Mouse (Mus musculus) frontal cortex, adult (tissue): ENCODE measurements around the gene Gm20388.

Experiments used
- ATAC-seq: cut with Nextera tagmentation; 2 replicates; pipeline ENCODE4 v1.9.2; 2017; ENCODE audit warnings: mild to moderate bottlenecking, moderate library complexity, mixed read lengths; ENCODE audit not compliant: low TSS enrichment

The Gm20388 gene

DNA sequence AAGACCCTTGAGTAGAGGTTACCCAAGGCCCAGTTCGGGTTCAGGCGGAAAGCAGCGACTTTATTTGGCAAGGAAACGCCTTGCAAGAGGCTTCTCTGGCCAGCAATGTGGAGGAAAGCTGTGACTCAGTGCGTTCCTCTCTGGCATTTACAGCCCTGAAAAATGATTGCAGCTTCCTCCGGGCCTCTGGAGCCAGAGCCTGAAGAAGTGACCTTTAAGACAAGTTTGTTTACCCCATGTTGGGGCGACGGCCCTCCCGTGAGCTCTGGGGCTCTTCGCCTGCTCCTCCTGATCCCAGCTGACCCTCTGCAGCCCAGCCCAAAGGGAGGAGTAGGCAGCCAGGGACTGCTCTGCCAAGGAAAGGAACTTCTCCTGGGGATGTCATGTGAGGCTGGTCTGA, 1036.6 kb downstream of the Gm20388 start:
- no peak for ATAC-seq

- no peak for ATAC-seq
Observed at GRCm38 (mm10) chr8:120948050-120948595, 1037.5 kb downstream of the Gm20388 start.

- ATAC-seq, result no peak
Observed at GRCm38 (mm10) chr8:120948620-120949491, 1038.2 kb downstream of the Gm20388 start.

DNA sequence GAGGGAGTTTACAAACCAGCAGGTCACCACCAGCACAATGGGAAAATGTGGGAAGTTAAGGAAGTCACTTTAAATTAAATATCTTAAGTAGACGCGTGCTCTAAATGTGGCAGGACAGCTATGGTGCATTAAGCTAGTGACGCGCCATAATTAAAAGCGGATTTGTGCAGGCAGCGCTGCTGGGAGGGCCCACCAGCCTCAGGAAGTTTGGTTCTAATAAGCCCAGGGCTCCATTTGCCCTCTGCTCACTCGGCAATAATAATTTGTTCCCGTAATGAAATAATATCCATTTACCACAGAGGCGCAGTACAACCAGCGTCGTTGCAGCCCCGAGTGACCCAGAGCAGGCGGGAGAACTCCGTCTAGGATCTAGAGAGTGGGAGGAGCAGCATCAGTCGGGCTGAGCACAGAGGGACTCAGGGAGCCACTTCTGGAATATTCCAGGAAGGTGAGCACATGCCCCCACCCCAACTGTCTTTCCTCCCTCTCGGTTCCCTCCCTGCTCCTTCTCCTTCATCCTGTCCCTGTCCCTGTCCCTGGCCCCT, 1040.1 kb downstream of the Gm20388 start:
- no peak for ATAC-seq

DNA sequence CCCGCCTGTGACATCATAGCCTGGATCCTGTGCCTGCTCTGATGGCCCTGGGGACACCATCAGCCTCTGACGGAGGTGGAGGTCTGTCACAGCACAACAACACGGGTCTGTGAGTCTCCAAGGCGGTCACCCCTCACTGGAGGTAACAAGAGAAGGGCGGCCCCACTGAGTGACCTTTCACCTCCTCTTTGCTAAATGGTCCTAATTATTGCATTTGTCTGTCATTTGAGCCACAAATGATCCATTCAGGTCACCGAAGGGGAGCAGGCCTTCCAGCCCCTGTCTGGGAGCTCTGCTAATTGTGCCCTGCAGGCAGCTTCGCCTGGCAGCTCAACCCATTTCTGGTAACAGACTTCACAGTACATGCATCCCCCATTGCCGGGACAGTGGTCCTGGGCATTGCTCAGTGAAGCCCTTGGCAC, 1048.8 kb downstream of the Gm20388 start:
- ATAC-seq, result no peak

DNA sequence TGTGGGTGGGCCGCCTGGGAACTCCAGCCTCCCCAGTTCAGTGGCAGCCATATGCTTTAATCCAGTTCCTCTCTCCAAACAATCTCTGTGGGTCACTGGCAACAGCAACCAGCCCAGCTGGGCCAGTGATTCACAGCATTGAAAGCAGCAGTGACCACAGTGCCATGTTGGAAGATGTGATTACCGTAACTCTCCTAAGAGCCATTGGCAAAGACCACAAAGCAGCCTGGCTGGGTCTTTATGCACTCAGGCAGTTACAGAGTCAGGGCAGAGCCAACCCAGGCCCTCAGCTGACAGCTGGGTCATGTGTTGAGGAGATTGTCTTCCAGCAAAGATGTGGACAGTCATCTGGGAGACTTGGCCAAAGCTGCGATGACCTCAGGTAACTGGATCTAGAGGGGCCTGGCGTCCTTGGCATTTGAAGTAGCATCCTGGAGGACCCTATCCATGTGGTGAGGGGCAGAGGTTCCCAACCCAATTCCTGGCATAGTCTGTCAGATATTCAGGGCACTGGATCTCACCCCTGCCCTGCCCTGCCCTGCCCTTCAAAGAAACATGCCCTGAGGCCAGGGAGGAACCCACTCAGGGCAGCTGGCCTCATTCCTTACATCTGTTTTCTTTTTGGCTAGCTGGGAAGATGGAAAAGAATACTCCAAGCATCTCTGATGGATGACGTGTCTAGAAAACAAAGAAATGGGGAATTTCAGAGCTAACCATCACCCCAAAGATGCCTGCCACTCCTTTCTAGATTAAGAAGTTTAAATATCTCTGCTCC, 1052.2 kb downstream of the Gm20388 start:
- ATAC-seq, result no peak

DNA sequence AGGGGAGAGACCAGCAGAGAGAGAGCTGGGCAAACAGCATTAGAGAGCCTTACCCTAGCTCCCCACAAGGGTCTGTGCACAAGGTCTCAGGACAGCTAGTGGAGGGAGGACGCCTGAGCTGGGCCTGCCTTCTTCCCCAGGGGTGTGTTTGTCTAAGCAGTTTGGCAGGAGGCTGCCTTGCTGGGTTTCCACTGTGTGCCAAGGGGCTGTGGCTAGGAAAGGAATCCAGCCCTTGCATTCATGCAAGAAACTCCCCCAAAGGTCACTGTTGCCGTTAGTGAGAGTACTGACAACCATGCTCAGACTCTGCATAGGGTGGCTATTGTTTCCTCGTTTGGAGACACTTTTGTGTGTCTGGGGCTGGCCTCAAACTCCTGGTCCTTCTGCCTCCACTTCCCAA, 1055.9 kb downstream of the Gm20388 start:
- ATAC-seq, result no peak

- ATAC-seq, result no peak
Observed at GRCm38 (mm10) chr8:120968308-120968707, 1057.7 kb downstream of the Gm20388 start.

- no peak for ATAC-seq
Observed at GRCm38 (mm10) chr8:120970346-120970745, 1059.7 kb downstream of the Gm20388 start.

DNA sequence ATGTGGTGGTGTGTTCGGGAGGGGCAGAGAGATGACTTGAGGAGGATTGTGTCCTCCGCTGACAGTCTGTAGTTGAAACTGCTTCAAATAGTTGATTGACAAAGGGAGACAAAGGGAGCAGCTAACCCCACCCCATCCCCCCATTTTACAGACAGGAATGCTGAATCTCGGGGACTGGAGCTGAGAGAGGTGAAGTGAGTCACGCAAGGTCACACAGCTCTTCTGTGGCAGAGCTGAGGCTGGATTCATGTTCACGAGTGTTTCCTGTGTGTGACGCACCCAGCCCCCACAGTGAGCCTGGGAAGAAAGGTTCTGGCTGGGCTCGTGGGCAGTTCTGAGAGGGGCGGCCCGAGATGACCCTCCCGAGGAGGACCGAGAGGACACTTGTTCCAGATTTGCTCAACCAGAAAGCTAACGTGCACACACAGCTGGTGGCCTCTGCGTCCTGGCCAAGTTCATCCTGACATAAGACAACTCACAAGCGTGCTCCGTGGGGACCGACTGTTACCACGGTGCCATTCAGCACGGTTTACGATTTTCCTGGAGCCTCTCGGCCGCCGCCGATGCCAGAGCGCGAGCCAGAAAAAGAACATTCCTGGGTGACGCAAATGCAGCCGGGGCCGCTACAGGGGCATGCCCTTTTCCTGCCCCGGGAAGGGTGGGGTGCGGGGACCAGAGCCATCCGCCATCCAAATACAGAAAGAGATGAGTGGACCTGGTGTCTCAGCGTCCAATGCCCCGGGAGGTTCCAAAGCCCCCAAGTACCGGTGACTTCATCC, 1061.2 kb downstream of the Gm20388 start:
- ATAC-seq, result no peak

DNA sequence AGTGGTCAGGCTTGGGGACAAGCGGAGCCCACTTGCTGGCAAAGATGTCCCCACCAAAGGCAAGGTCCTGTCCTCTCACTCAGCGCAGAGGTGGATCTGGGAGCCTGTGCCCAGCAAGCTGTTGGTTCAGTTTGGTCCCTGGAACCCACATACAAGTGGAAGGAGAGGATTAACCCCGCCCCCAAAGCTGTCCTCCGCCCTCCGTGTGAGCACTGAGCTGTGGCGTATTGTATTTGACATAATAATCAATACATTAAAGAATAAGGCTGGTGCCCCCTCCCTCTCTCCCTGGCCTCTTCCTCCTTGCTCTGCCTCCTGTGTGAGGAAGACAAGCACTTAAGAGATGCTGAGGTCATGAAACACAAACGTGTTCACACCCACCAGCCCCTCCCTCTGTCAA, 1062.4 kb downstream of the Gm20388 start:
- ATAC-seq, result no peak

GRCm38 (mm10) chr8:120977131-120977530, 1066.5 kb downstream of the Gm20388 start:
- ATAC-seq, result no peak

DNA sequence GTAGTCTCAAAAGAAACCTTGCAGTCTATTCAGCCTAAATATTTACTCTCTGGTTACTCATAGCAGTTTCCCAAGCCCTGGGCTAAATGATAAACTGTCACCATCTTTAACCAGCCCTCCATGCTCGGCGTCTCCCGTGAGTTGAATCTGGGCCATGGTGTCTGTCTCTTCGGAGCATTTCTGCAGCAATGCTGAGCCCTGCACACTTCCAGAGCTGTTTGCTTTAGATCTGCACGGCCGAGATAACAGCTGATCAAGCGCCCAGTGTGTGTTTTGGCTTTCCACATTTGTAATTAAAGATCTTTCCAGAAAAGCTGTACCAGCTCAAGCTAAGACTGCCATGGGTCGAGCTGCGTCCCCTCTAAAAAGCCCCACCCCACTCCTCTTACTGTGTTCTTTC, 1068.6 kb downstream of the Gm20388 start:
- ATAC-seq, result no peak

GRCm38 (mm10) chr8:120980948-120981347, 1070.3 kb downstream of the Gm20388 start:
- no peak for ATAC-seq

- no peak for ATAC-seq
Observed at GRCm38 (mm10) chr8:120984888-120985287, 1074.2 kb downstream of the Gm20388 start.

DNA sequence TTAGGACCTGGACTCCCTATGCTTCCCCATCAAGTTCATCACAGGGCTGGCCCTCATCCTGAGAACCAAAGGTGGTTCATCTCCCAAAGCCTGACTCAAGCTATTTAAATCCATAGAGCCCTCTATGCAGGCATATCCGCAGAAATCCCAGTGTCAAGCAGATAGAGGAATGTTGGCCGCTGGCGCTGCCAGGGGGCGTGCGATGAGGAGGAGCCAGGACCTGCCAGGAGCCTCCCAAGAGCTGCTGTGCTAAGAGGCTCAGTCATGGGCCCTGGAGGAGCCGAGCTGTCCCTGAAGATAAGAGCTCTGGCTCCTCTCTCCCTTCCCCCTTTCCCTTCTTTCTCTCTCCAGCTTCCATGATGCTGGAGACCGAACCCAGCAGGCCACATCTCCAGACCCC, 1075.4 kb downstream of the Gm20388 start:
- ATAC-seq, result no peak

- ATAC-seq, result no peak
Observed at GRCm38 (mm10) chr8:120993738-120994137, 1083.1 kb downstream of the Gm20388 start.

- no peak for ATAC-seq
Observed at GRCm38 (mm10) chr8:120995424-120995823, 1084.8 kb downstream of the Gm20388 start.

GRCm38 (mm10) chr8:120996905-120997581, 1086.4 kb downstream of the Gm20388 start:
- ATAC-seq, result no peak

DNA sequence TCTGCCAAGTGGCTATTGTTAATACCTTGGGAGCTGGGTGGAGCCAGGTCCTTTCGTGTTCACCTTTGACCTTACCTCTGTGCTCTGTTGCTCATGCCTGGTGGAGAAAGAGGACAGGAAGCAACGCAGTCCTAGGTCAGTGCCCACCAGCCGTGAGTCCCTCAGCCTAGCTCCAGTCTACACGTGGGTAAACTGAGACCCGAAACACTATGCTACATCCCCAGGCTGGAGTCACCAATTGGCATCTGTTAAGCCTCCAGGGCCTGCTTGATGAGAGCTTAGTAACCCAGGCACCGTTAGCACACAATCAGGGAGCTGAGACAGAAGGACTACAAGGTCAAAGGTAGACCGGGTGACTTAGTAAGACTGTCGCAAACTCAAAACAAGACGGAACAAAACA, 1087.3 kb downstream of the Gm20388 start:
- ATAC-seq, result no peak

- no peak for ATAC-seq
Observed at GRCm38 (mm10) chr8:120998966-120999365, 1088.3 kb downstream of the Gm20388 start.
